Mouse (Mus musculus) neural tube, embryonic 14.5 days (tissue): ENCODE data around the gene Adam19. TPM values are rescaled to one million over a fixed set of nuclear protein-coding genes. Genes with fewer than 3 reads are reported as not detected.

Source experiments
- ATAC-seq: fragments of 200-750 bp; cut with Nextera tagmentation; 2 replicates; pipeline ENCODE4 v1.8.0; 2017; ENCODE audit warnings: low read depth, mild to moderate bottlenecking, moderate TSS enrichment, moderate library complexity
- H3K27ac ChIP-seq: fragments of 300-500 bp; sonication (generic); 2 replicates; pipeline ENCODE4 v1.5.1; 2014; ENCODE audit warnings: low read depth, mild to moderate bottlenecking, control low read depth, low read length, moderate library complexity, mixed read lengths
- H3K27me3 ChIP-seq: fragments of 300-500 bp; sonication (generic); 2 replicates; pipeline ENCODE4 v1.6.1; 2014; ENCODE audit warnings: low read length; ENCODE audit not compliant: control insufficient read depth, insufficient read depth
- H3K36me3 ChIP-seq: fragments of 300-500 bp; sonication (generic); 2 replicates; pipeline ENCODE4 v1.6.1; 2014; ENCODE audit warnings: low read length, mixed read lengths; ENCODE audit not compliant: control insufficient read depth, insufficient read depth
- H3K4me1 ChIP-seq: fragments of 300-500 bp; sonication (generic); 2 replicates; pipeline ENCODE4 v1.6.1; 2014; ENCODE audit warnings: low read length; ENCODE audit not compliant: control insufficient read depth, insufficient read depth
- H3K4me2 ChIP-seq: fragments of 300-500 bp; sonication (generic); 2 replicates; pipeline ENCODE4 v1.6.1; 2014; ENCODE audit warnings: mild to moderate bottlenecking, low read depth, low read length, control low read depth
- H3K4me3 ChIP-seq: fragments of 300-500 bp; sonication (generic); 2 replicates; pipeline ENCODE4 v1.5.1; 2014; ENCODE audit warnings: low read depth, low read length, control low read depth, mixed read lengths
- H3K9ac ChIP-seq: fragments of 300-500 bp; sonication (generic); replicated peaks from 2 replicates; pipeline ENCODE4 v1.6.1; 2014; ENCODE audit warnings: low read depth, mild to moderate bottlenecking, control low read depth, low read length, mixed read lengths
- H3K9me3 ChIP-seq: fragments of 300-500 bp; sonication (generic); 2 replicates; pipeline ENCODE4 v1.6.1; 2016; ENCODE audit warnings: low read length; ENCODE audit not compliant: control insufficient read depth
- WGBS: fragments of 180-500 bp; shearing (Covaris S2); extraction: QIAGEN DNeasy Blood & Tissue Kit; methylation state at CpG from one replicate; pipeline ENCODE4 v1.1.7; 2014; 5-methylcytosine and 5-hydroxymethylcytosine counted together
- polyA plus RNA-seq: library from polyadenylated mRNA; unstranded; fragments of >200 nt; fragmentation: Nextera tagmentation; extraction: Ambion mirVana; gene quantifications from 2 replicates; pipeline ENCODE4 v1.2.1, GENCODE M21; 2014

The Adam19 gene
- polyA plus RNA-seq, 1 experiment from 2014 or later: 13.8 TPM

DNA sequence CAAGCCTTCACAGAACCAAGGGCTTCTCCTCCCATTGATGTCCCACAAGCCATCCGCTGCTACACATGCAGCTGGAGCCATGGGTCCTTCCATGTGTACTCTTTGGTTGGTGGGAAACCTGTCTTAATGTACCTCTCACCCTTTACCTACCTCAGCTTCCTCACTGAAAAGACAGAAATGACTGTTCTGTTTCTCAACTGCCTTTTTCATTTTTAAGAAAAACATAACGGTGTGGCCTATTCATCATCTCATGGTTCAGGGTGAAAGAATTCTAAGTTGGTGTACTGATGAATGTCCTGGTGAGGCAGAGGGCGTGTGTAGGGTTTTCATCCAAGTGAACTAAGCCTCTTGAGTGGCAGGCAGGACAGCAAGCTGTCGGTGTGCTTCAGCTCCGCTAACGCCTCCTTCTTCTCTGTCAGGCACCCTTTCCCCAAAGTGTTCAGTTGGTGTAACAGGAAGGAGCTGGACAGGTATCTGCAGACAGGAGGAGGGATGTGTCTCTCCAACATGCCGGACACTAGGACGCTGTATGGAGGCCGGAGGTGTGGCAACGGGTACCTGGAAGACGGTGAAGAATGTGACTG lies 71.1 kb downstream of the Adam19 start:
- Histone ChIP-seq H3K4me1 (no peaks in the 10 kb centered on the region), H3K4me2 (no peak overlapping the region), H3K9ac (no peak overlapping the region), H3K4me3 (no peak overlapping the region), H3K27ac (no peak overlapping the region), H3K36me3 (peaks cover 12% of the 10 kb centered on the region; the same call in 1 of the 2 replicates), H3K27me3 (no peaks in the 10 kb centered on the region), H3K9me3 (no peaks in the 10 kb centered on the region)
- ATAC-seq: no peak
- WGBS: 94% methylated on average over 11 of the region's 11 CpGs

DNA sequence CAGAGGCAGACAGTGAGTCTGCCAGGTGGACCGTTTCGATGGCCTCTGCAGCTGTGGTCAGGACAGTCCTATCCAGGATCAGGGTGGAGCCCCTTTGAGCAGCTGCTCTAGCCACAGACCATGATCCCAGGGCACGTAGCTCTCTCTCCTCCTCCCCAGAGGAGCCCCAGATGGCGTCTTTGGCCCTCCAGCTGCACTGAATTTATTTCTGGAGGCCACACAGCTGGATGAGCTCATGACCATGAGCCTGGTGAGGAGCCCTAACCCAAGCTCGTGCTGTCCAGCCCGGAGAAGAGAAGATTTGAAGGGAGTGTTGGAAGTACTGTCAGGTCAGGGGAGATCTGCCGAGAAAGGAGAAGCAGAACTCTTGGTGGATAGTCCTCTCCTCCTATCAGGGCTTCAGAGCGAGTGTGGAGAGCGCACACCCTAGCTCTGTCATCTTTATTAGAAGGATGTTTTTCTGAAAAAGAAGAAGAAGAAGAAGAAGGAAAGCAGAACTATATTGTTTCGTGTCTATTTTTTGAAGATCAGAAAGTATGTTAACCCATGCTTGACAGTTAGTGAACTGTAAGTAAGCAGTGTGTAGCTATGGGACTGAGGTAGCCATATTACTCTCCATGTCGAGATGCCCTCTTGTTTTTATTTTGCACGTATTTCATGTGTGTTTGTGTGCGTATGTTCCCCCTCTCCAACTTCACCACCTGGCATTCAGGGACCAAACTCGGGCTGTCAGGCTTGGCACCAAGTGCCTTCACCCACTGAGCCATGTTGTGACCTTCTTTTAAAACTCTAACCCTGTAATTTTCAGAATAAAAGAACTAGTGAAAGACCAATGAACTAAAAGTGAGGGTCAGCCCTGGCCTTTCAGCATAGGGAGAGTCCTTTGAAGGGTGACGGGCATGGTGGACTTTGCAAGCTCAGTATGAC lies 72.1 kb downstream of the Adam19 start:
- WGBS: 85% methylated on average over 15 of the region's 15 CpGs
- ATAC-seq: no peak
- Histone ChIP-seq H3K27ac (no peak overlapping the region), H3K4me1 (no peaks in the 10 kb centered on the region), H3K9me3 (no peaks in the 10 kb centered on the region), H3K9ac (no peak overlapping the region), H3K36me3 (peaks cover 12% of the 10 kb centered on the region; the same call in 1 of the 2 replicates), H3K4me3 (no peak overlapping the region), H3K27me3 (no peaks in the 10 kb centered on the region), H3K4me2 (no peak overlapping the region)

DNA sequence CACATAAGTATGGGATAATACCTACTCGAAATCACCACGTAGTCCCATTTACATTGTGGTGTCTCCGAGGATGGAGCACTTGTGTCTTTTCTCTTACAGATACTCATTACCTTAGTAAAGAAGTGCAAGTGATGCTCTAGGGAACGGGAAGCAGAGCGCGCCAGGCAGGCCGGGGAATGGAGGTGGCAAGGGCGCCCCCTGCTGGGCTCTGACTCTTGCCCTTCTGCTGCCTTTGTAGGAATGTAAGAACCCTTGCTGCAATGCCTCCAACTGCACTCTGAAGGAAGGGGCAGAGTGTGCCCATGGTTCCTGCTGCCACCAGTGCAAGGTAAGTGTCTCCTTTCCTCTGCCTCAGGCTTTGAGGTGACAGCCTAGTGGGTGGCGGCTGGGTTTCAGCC lies 72.8 kb downstream of the Adam19 start:
- no peak for ATAC-seq
- Histone ChIP-seq H3K4me1 (no peaks in the 10 kb centered on the region), H3K27ac (no peak overlapping the region), H3K9me3 (no peaks in the 10 kb centered on the region), H3K36me3 (peaks cover 12% of the 10 kb centered on the region; the same call in 1 of the 2 replicates), H3K4me2 (no peak overlapping the region), H3K9ac (no peak overlapping the region), H3K27me3 (no peaks in the 10 kb centered on the region), H3K4me3 (no peak overlapping the region)
- WGBS: 74% methylated on average over 9 of the region's 9 CpGs

DNA sequence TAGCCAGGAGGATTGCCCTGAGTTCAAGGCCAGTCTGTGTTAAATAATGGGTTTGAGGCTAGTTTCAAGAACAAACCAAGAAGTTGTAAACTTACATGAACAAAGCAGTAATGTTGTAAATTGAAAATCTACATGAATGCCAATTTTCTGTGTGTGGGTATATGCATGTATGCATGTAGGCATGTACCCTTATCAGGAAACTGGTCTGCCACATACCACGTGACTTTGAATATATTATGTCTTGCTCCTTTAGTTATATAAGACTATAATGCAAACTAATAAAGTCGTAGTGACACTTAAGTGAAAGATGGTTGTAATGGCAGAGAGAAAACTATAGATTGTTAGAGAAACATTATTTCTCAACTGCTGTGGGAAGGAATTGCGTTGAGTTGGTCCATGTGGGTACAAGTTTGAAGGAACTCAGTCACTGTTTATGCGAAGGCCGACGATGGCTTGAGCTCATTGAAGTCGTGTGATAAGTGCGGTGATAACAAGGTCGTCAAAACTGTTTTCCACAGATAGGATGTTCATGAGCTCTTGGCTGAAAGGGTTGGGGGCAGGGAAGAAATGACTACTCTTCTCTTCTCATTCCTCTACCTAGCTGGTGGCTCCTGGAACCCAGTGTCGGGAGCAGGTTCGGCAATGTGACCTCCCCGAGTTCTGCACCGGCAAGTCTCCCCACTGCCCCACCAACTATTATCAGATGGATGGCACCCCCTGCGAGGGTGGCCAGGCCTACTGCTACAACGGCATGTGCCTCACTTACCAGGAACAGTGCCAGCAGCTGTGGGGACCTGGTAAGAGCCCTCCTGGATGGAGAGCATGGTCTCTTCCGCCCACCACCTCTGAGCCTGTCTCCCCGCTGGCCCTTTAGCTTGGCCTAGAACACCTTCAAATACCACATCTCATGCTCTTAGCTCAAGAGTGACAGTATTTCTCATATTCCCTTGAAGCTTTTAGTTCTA lies 75.5 kb downstream of the Adam19 start:
- Histone ChIP-seq H3K4me2 (no peak overlapping the region), H3K36me3 (peaks cover 15% of the 10 kb centered on the region), H3K4me3 (no peak overlapping the region), H3K9me3 (no peaks in the 10 kb centered on the region), H3K27me3 (no peaks in the 10 kb centered on the region), H3K9ac (no peak overlapping the region), H3K4me1 (no peaks in the 10 kb centered on the region), H3K27ac (no peak overlapping the region)
- WGBS: 95% methylated on average over 17 of the region's 17 CpGs
- ATAC-seq: no peak

DNA sequence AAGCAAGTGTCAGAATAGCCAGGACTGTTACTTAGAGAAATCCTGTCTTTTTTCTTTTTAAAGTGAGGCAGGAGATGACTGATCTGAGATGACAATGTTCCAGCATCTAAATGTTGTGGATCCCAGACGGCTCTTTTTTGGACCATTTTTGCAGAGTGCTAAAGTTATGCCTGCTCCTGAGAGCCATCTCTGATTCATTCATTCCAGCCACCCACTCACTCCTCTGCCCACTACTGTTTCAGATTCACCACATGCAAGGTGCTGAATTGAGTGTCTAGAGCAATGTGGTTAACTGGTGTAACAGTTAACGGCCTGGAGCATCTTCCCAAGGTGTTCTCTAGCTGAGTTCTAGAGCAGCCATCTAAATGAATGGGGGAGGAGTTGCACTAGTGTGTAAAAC lies 79.1 kb downstream of the Adam19 start:
- Histone ChIP-seq H3K4me1 (no peaks in the 10 kb centered on the region), H3K9ac (no peak overlapping the region), H3K4me2 (no peak overlapping the region), H3K27ac (no peak overlapping the region), H3K9me3 (no peaks in the 10 kb centered on the region), H3K36me3 (peaks cover 33% of the 10 kb centered on the region), H3K27me3 (no peaks in the 10 kb centered on the region), H3K4me3 (no peak overlapping the region)
- WGBS: 94% methylated on average over 2 of the region's 2 CpGs
- no peak for ATAC-seq

DNA sequence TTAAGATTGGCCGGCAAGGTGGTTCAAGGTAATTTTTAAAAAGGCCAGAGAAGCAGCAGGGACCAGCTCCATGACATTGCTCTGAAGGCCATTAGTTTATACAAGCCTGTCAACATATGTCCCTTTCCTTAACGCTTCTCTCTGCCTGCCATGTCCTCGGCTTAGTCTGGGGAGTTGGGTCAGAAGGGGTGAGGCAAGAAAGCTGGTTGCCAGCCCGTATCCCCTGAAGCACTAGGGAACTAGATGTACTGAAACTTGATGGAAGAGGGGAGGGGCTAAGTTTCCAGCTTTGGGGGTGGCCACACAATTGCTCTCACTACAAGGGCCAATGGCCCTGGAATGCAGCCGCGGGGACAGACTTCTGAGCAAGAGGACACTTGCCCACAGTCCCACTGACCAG lies 87.5 kb downstream of the Adam19 start:
- WGBS: 85% methylated on average over 6 of the region's 6 CpGs
- H3K27ac ChIP-seq: no peak overlapping the region
- no peak overlapping the region for H3K4me3 ChIP-seq
- H3K4me2 ChIP-seq: no peak overlapping the region
- no peak for ATAC-seq
- H3K9me3 ChIP-seq: no peaks in the 10 kb centered on the region
- peaks cover 43% of the 10 kb centered on the region for H3K36me3 ChIP-seq
- no peaks in the 10 kb centered on the region for H3K4me1 ChIP-seq
- H3K27me3 ChIP-seq: no peaks in the 10 kb centered on the region
- no peak overlapping the region for H3K9ac ChIP-seq

DNA sequence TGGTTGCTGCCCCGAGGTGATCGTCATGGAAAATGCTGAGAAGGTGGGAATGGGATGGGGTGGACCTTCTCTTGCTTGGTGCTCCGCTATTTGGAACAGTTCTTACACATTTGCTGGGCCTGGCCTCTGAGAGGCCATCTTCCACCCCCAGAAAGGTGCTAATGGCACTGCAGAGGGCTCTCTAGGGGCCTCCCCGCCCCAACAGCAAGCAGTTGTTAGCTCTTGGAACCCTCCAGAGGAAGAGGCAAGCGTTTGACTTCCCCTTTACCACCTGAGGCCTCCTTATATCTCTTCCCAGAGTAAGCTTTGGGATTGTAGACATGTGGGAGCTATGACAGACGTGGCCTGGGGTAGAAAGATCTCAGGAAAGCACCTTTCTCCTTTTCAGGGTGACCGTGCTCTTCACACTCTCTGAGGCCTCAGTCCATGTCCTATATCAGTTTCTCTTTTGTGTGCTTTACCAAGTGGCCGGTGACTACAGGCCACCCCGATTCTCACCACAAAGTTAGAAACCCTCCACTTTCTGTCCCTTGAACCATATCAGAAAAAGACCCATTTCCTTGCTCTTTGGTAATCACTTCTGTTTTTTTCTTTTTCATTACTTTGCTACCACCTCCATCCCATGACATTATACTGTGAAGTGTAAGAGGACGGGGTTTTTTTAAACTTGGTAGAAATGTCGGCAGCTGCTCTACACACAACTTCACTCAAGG lies 89.5 kb downstream of the Adam19 start:
- Histone ChIP-seq H3K9ac (no peak overlapping the region), H3K27me3 (no peaks in the 10 kb centered on the region), H3K9me3 (no peaks in the 10 kb centered on the region), H3K27ac (no peak overlapping the region), H3K4me3 (no peak overlapping the region), H3K4me1 (no peaks in the 10 kb centered on the region), H3K36me3 (peaks cover 31% of the 10 kb centered on the region), H3K4me2 (no peak overlapping the region)
- WGBS: 88% methylated on average over 11 of the region's 11 CpGs
- ATAC-seq: no peak

DNA sequence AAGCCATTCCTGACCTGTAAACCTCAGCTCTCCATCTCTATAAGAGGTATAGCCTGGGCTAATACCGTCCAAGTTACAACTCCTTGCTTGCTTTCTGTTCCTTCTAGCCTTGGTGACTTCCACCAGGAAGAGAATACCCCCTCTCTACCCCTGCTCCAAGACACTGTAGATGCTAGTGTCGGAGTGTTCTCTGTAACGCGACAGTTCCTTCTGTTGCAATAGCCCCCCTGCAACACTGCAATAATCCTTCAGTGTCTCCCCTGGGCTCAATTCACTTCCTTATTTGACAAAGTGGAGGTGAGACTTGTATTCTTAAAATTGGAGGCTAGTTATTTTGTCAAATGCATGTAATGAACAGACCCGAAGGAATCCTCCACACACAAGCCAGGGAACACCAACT lies 90.8 kb downstream of the Adam19 start:
- no peaks in the 10 kb centered on the region for H3K4me1 ChIP-seq
- no peak overlapping the region for H3K4me2 ChIP-seq
- H3K4me3 ChIP-seq: no peak overlapping the region
- H3K9me3 ChIP-seq: no peaks in the 10 kb centered on the region
- no peak overlapping the region for H3K9ac ChIP-seq
- no peaks in the 10 kb centered on the region for H3K27me3 ChIP-seq
- H3K27ac ChIP-seq: no peak overlapping the region
- no peak for ATAC-seq
- peaks cover 21% of the 10 kb centered on the region; the same call in 1 of the 2 replicates for H3K36me3 ChIP-seq
- WGBS: 83% methylated on average over 5 of the region's 5 CpGs
